Mouse (Mus musculus): ENCODE results near the gene Atp8a1.

GRCm38 (mm10) chr5:67633138-67633782 is 214.0 kb downstream of the Atp8a1 start:
- TF ChIP-seq USF1 (IDR thresholded peaks at IDR 0.05; ENCODE audit: low read depth) (no peak), FOSL1 (IDR thresholded peaks at IDR 0.05; ENCODE audit: insufficient read depth, low read length, poor library complexity, severe bottlenecking) (no peak), CTCF (IDR thresholded peaks at IDR 0.05; ENCODE audit: control insufficient read depth, insufficient read depth, insufficient read length) (no peak), MYOD1 (IDR thresholded peaks at IDR 0.05; ENCODE audit: control insufficient read depth, insufficient read length, low read depth) (no peak), MYOG (IDR thresholded peaks at IDR 0.05; ENCODE audit: control insufficient read depth, extremely low read depth, insufficient read length) (no peak), CEBPB (IDR thresholded peaks at IDR 0.05; ENCODE audit: low read depth) (no peak)

Data from C2C12 (cell line).